Mouse (Mus musculus) adrenal gland, adult (tissue): ENCODE data around the gene Ebi3.
"Not testable (repeated sequence)": the region's sequence is repeated elsewhere in the genome, so short reads cannot be mapped to it uniquely, and the experiment has no call there.

Experiments used
- DNase-seq, 2 experiments: peaks; one replicate each; pipeline ENCODE4 v3.0.0; 2022 to 2023; ENCODE audit warnings: low spot score in 1 of 2; ENCODE audit not compliant: inconsistent age in 2 of 2

Ebi3 gene

DNA sequence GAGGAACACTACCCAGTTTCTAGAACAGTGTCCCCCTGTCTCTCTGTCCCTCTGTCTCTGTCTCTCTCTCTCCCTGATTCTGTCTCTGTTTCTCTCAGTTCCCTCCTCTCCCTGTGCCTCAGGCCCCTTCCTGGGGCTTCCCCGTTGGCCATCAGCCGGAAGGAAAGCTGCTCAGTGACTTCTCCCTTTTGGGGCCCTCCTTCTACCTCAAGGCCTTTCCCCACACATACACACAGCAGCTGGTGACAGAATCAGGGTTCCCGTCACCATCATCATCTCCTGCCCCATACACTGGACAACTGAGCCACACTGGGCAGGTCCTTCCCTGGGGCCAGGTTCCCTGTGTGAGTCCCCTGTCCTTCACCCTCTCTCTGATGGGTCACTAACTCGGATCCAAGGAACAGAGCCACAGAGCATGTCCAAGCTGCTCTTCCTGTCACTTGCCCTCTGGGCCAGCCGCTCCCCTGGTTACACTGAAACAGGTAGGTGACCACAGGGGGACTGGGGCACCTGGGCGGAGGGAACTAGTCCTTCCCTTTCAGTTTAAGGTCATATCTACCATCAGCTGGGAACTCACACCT, at the start of gene Ebi3:
Gene Ebi3, plus strand, starts transcription at position 194 of the 581 bp plus-strand sequence.
- DNase-seq: peak in 1 of 2 experiments; percentile 42

DNA sequence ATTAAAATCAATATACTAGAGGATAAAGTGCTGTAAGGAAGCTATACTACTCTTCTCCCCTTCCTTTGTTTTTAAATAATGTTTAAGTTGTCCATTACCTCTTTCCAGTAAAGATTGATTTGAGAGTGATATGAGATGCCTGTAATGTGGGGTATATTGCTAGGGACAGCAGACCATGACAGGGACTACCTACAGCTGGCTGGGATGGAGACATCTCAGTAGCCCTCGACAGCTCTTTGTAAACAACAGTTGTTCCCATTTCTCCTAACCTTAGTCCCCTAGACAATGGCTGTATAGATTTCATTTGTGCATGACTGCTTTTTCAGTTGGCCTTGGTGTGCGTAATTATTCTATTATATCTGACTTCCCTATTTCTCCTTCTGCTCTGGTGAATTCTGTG, 49.4 kb upstream of the Ebi3 start:
- DNase-seq: no peak

DNA sequence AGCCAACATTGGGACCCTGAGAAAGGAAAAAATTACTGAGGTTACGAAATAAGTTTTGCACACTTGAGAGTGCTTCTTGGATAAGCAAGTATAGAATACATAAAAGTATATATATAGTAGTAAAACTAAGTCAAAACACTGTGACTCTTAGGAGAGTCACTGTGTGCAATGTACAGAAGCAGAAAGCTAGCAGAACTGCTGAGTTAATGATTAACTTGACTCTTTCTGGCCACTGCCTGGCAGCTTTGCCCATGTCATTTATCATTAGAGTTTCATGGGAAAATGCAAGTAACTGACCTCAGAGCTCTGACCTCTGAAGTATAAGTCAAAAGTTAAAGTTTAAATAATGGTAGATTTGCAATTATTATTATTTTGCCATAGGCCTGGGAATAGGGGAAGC, 48.8 kb upstream of the Ebi3 start:
- no peak for DNase-seq

DNA sequence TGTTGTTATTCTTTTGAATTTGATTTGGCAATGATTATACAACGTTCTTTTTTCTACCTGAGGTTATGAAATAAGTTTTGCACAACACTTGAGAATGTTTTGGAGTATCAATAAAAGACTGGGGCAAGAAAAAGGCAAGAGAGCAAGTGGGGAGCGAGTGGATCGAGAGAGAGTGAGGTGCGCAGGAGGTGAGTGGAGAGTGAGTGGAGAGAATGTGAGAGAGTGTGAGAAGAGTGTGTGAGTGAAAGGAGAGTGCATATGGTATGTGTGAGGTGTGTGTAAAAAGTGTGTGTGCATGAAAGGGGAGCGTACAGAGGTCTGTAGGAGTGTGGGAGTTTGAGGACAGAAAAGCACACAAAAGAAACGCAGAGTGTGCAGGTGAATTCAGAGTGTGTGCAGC, 48.3 kb upstream of the Ebi3 start:
- no peak for DNase-seq

DNA sequence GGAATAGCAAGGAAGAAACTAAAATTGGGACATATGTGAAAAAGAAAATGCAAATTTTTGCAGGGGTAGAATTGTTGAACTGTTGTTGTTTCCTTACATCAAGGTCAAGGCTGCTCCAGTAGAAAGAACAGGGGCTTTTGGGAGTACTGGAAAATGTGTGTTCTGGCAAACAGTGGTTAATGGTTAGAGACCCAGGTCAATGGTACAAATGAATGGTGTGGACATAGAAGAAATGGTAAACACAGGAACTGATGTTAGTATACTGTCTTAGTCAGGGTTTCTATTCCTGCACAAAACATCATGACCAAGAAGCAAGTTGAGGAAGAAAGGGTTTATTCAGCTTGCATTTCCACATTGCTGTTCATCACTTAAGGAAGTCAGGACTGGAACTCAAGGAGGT, 45.8 kb upstream of the Ebi3 start:
- no peak for DNase-seq

DNA sequence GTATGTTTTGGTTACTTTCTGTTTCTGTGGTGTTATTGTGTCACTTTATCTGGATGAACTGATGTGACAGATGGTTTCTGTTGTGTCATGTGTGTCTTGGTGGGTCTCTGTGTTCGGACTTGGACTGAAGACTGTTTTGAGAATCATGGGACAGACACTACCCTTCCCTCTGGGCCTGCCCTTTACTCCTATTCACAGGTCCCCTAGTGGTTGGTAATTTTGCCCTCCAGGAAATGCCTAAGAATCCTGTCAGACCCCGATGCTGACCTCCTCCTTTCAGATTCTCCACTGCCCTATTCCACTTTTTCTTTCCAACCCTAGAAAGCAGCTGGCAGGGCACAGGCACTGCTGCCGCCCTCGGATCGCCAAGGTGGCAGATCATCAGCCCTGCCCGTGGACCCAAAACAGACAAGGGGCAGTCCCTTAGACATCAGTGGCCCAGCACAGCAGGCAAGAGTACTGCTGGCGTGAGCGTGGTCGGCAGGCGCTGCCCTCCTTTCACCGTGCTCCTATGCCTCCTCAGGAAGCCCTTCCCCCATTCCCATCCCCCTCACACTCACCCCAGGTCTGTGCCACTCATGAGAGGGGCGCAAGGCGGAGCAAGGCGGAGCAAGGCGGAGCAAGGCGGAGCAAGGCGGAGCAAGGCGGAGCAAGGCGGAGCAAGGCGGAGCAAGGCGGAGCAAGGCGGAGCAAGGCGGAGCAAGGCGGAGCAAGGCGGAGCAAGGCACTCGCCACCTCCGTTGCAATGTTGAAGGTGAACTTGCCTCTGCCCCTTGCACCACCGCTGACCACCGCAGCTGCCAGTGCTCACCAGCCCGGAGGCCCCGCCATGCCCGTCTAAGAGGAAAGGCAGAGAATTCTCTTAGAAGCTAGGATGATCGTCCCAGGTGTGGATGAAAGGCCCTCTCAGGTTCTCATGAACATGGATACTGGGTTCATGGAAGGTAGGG, 20.6 kb upstream of the Ebi3 start:
- DNase-seq: peak; percentile 69 to 85

DNA sequence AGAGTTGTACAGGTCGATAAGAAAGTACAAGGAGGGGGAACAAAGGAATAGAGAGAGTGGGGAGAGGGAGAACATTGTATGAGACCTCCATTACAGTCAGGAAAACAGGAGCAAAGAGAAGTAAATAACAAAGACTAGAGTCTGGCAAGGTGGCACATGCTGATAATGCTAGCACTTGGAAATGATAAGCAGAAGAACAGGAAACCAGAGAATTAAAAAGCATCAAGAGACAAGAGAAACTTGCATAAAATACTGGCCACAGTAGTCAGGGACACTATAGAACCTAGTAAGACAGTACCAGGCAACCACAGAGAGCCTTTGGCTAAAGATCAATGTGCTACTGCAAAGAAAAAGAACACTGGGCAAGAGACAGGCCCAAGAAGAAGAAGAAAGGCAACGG, 19.8 kb upstream of the Ebi3 start:
- DNase-seq: no peak

DNA sequence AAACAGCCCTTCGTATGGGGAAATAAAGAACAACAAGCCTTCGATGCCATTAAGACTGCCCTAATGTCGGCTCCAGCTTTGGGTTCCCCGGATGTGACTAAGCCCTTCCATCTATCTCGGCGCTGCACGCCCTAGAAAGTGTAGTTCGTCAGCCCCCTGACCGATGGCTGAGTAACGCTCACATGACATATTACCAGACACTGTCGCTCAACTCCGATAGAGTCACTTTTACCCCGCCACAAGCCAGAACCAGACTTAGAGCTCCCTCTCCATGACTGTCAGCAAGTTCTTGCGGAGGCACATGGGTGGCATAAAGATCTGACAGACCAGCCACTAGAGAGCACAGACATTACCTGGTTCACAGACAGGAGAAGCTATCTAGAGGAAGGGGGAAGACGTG, 19.2 kb upstream of the Ebi3 start:
- no peak for DNase-seq

DNA sequence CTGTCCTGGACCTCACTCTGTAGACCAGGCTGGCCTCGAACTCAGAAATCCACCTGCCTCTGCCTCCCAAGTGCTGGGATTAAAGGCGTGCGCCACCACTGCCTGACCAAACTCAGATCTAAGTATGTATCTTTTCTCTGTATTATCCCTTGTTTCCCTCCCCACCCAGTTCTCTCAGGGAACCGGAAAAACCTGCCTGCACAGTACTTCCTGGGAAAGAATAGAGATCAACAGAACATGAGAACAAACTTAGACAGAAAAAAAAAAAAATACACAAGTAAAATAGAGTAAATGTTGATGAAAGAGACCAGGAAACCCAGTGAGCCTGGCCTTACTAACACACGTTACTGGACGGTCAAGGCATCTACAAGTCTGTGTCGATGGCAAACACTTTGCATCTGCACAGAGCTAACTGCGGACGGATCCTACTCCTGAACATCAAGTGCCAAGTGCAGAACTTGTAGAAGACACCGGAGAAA, 8.0 kb upstream of the Ebi3 start:
- not testable (repeated sequence) for DNase-seq

DNA sequence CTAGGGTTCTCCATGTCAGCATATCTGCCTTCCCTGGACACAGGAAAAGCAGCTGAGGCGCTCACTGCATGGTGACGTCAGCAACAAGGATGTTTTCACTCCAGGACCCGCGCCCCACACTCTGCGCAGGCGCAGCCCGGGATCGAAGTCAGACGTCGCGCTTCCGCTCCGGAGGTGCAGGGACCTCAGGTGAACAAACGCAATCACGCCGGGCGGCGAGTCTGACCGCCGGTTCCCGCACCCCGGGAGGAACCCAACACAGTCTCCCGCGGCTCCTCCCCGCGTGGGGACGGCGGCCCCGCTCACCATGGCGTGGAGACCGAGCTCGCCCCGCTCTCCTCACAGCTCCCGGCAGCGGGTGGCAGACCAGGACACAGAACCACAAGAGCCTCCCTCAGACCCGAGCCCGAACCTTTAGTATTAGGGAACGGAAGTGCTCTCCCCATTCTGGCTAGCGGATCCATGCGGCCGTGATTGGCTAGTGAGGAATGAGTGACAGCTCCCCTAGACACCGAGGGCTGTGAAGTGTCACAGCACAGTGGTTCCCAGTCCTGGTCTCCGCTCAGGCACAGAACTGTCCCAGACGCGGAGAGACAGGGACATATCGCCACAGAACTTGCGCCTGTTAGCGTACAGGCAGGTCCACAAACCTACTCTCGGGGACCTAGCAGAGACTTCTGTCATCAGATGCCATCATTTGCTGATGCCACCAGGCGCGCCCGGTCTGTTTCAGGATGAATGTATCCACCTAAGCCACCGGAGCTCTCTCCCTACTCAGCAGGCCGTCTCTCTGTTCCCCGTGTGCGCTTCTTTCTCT, 7.4 kb upstream of the Ebi3 start:
- peak; percentile 94 to 98 for DNase-seq

DNA sequence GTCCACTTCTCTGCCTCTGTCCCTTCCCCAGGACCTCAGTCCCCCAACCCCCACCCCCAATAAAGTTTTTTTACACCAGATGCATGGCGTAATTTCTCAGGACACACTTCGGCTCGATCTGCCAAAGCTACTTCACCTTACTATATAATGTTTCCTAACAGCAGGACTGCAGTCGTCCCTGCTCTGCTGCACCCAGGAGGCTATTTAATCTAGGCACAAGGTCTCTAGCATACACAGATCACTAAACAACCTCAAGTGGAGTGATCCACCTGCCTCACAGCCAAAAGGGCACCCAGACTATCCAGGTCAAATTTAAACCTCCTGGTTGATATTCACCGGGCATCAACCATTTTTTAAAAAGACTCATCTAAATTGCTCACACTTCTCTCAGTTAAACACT, 6.7 kb upstream of the Ebi3 start:
- peak; percentile 23 to 68 for DNase-seq

DNA sequence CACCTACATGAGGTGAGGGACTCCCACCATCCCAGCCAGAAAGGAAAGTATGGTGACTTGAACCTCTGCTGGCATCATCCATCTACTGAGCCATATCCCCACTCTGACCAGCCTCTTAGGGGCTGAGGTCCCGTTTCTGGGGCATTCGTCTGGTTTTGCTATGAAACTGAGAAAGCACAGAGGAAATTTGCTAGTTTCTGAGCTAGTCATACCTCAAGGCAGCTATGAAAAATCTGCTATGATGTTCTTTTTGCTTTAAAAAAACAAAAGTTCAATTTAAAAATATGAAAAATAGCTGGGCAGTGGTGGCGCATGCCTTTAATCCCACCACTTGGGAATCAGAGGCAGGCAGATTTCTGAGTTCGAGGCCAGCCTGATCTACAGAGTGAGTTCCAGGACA, 3.8 kb upstream of the Ebi3 start:
- DNase-seq: no peak

DNA sequence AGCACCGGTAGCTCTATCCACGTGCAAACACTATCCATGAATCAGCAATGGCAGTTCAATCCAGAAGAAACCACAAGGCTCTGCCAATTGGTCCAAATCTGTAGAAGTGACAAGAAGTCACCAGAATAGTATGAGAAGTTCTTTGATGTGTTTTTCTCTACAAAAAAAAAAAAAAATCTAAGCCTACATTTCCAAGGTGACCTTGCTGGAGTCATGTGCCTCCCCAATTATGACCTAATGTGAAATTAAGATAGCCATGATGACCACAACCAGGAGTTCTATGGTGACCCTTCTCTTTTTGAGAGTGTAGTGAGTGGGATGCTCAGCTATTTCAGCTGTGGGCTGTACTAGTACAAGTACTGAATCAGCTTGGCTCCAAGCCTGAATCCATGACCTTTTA, 3.0 kb upstream of the Ebi3 start, which contains the start of gene Zfp119b:
Gene Zfp119b, minus strand, starts transcription at position 101 of the 400 bp plus-strand sequence.
- peak in 1 of 2 experiments; percentile 67 for DNase-seq

DNA sequence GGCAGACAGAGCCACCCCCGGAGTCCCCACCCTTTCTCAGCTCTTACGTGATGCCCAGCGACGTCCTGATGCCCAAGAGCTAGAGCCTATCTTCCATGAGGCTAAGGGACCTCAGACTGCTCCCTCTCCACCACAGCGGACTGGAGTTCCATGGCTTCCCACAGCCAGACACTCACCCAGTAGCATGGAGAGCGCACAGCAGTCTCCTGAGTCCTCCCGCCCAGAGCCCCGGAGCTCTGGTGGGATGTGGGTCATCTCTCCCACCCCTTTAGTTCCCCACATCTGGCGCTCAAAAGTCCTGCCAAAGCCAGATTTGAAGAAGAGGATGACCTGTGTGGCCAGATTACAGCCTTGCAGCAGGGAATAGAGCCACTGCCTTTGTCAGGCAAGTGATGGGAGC, 1.8 kb upstream of the Ebi3 start:
- no peak for DNase-seq

DNA sequence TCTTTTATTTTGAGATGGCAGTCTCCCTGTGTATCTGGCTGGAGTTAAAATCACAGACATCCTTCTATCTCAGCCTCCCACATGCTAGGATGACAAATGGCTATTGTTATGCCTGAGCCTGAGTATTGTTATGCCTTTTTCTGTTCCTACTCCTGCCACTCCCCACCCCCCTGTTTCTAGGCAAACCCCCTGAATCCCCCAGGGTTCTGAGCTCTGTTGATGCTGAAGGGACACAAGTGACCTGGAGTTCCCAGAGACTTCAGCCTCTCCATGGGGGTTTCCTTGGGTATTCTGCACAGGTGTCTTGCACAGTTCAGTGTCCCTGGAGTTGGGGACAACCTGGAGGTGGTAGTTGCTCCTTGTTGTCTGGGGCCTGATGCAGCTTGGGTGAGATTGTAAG, 399 bp upstream of the Ebi3 start:
- DNase-seq: no peak

DNA sequence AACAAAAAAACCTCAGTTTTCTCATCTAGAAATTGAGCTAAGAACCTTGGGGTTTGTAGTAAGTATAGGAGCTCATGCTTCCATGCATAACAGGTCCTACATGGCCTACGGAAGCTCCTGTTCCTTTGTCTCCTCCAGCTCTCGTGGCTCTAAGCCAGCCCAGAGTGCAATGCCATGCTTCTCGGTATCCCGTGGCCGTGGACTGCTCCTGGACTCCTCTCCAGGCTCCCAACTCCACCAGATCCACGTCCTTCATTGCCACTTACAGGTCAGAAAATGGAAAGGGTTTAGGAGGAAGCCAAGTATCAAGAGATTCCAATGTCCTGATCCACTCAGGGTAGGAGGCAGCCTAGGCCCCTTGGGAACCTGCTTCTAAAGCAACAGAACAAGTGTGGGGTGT, 1.3 kb downstream of the Ebi3 start:
- no peak for DNase-seq

DNA sequence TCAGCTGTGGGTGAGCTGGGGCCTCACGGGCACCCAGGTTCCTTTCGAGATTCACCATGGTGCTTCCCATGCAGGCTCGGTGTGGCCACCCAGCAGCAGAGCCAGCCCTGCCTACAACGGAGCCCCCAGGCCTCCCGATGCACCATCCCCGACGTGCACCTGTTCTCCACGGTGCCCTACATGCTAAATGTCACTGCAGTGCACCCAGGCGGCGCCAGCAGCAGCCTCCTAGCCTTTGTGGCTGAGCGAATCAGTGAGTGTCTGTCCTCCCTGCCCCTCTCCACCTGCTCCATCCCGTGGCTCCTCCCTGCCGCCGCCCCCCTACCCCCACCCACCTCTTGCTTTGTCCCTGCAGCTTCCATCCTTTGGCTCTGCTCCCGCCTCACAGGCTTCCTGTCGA, 1.8 kb downstream of the Ebi3 start:
- no peak for DNase-seq

DNA sequence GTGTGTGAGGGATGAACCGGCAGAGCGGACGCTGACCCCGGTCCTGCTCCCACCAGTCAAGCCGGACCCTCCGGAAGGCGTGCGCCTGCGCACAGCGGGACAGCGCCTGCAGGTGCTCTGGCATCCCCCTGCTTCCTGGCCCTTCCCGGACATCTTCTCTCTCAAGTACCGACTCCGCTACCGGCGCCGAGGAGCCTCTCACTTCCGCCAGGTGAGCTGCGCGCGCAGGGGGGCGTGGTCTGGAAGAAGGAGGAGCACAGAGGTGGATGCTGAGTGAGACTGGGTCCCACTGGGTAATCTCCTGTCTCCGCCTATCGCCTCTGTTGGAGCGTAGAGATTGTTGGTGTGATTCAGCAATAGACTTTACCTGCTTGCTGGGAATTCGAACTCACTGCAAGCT, 3.7 kb downstream of the Ebi3 start:
- DNase-seq: peak in 1 of 2 experiments; percentile 71

DNA sequence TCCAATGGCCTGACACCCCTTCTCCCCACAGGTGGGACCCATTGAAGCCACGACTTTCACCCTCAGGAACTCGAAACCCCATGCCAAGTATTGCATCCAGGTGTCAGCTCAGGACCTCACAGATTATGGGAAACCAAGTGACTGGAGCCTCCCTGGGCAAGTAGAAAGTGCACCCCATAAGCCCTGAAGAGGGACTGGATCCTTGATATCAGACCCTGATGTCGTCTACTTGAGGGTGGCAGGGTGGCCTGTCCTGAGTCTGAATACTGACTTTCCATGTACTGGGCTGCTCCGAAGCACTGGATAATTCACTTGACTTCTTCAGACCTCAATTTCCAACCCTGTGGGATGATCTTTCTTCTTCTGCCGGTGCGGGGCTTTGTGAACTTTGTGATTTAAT, 4.2 kb downstream of the Ebi3 start:
- peak in 1 of 2 experiments; percentile 48 for DNase-seq

DNA sequence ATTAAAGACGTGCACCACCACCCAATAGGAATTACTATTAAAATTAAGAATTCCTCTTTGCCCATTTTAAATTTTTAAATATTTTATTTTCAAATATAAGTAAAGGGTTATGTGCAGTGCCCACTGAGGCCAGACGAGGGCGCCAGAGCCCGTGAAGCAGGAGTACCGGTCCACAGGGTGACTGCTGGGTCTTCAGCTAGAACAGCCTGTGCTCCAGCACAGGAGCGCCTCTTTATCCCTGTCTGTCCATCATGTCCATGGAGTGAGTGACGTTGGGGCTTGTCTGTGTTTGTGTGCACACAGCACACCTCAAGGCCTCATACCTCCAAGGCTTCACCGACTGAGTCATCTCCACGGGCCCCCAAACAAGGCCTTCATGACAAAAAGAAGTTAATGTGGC, 4.7 kb downstream of the Ebi3 start:
- peak; percentile 79 to 89 for DNase-seq
